Mouse (Mus musculus): ENCODE results near the gene Mycbp.
"Not testable (repeated sequence)": the region's sequence is repeated elsewhere in the genome, so short reads cannot be mapped to it uniquely, and the experiment has no call there.

Gene Mycbp

DNA sequence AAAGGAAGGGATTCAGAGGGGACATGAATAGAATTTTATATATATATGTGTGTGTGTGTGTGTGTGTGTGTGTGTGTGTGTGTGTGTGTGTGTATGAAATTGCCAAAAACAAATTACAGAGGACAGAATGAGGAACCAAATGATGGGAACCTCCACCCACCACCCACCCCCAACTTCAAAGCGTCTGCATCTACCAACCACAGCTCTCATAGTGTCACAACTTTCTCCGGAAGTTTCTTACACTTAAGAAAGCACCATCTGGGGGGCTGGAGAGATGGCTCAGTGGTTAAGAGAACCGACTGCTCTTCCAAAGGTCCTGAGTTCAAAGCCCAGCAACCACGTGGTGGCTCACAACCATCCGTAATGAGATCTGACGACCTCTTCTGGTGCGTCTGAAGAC is 36.2 kb downstream of the Mycbp start:
- DNase-seq (ENCODE audit: low spot score): not testable (repeated sequence)

DNA sequence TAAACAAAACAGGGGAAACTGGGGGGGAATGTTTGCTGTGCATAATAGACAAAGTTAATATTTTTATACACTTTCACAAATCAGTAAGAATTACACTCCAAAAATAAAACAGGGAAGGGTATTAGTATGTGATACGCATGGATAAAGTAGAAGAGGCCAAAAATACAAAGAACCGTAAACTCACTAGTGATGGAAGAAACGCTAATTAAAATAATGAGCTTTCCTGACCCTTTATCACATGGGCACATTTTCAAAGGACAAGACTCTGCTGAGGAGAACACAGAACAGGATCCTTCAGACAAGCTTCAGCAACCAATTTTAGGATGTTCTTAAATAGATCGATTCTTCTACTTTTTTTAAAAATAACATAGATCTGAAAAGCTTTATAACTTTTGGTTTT is 42.1 kb downstream of the Mycbp start:
- DNase-seq (ENCODE audit: low spot score): no peak

DNA sequence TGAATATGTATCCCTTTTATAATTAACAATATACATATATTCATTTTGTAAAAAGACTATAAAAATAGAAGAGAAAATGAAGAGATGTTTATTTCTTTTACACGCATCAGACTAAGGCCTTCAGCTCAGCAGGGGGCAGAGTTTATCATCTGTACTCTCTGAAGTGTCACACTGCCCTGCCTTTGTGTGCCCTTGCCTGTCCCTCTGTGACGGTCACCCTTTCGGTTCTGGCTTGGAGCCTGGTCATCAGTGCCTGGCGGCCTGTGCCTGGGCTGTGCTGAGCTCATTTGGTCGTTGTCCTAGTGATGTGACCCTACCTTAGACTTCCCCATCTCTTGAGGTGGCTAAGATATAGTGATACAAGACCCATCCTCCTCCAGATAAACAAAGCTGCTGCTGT is 42.5 kb downstream of the Mycbp start:
- no peak for DNase-seq (ENCODE audit: low spot score)

DNA sequence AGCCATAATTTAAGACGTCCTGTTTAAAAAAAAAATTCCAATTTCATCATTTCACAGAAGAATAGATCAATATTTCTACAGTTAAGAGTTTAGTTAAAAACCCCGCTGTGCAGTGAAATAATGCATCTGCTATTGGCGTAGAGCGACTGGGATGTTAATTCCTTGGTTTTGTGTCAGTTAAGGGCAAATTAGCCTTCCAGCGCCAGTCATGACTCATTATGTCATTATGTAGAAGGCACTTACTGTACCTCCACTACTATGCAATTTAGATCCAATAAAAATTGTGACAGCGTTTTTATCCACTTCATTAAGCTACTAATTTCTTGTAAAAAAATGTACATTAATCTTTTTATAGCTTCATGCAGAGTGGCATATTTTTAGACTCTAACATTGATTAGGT is 44.3 kb downstream of the Mycbp start:
- no peak for DNase-seq (ENCODE audit: low spot score)

DNA sequence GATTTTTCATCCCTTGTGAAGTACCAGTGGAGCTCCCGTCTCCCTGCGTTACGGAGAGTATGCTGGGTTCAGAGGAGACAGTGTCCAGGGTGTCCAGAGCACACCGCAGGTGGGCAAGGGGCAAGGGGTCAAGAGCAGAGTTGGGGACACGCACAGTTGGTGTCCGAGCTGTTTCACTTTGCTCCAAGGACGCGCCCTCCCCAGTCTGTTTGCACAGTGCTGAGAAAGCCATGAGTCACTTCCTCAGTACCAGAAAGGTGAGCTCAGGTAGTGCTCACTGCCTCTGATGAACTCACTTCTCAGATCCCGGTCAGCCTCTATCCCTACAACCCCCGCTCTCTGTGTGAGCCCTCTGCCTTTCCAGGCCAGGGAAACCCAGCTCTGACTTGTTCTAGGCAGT is 45.0 kb downstream of the Mycbp start:
- DNase-seq (ENCODE audit: low spot score): no peak

DNA sequence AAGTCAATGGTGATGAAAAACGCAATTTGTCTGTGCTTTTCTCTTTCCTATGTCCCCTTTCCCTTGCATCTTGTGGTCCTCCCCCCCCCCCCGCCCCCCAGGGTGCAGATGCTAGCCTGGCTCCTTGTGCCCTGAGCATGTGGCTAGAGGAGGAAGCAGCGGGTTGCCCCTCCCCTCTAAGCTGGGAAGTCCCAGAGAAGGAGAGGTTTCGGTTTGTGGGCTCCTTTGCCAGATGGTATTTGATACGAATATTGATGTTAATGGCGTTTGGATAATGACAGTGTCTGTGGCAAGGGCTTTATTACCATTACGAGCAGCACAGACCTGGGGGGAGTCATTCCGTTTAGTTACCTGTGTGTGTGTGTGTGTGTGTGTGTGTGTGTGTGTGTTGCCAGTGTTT is 47.4 kb downstream of the Mycbp start:
- no peak for DNase-seq (ENCODE audit: low spot score)

DNA sequence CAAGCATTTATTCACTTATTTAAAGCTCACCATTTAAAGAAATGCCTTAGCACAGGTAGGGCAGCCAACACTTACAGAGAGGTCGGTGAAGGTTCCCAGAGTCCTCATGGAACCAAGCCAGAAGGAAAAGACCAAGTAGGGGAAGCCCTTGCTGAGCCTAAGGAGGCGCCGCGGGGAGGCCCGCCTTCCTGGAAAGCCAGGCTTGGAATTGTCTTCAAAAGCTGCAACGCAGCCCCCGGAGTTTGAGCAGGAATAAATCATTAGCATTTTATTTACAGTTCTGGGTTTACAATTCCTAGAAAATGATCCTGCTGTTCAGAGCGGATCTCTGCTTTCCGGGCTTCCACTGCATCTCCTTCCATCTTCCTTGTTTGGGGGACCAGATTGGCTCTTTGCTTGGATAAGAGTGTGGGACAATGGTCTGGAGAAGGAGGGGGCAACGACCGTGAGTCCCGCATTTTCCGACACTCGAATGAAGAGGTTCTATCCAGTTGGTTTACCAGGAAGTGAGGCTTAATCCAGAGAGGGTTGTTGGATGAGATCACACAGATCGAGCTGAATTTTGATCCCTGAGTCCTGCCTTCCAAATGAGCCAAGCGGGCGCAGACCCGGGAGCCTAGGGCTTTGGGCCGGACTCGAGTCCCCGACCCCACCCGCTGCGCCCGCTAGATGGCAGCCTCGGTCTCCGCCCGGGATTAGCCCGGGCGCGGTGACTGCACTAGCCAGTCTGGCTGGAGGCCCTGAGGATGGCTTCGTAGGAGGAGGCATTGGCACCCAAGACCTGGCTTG is 52.3 kb downstream of the Mycbp start:
- DNase-seq (ENCODE audit: low spot score): peak; percentile 60

DNA sequence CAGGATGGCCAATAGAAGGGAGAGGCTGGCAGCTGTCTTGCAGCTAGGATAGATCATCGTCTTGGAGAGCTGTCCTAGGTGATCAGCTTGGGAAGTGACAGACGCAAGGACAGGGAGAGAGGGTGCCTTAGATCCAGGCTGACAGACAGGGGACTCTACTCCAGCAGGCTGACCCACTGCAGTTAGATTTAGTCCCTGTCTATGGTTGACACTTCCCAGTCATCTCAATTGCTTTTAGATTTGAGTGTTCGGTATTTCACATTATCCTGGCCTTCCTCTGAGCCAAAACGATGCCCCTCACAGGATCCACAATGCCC is 52.8 kb downstream of the Mycbp start:
- DNase-seq (ENCODE audit: low spot score): no peak

DNA sequence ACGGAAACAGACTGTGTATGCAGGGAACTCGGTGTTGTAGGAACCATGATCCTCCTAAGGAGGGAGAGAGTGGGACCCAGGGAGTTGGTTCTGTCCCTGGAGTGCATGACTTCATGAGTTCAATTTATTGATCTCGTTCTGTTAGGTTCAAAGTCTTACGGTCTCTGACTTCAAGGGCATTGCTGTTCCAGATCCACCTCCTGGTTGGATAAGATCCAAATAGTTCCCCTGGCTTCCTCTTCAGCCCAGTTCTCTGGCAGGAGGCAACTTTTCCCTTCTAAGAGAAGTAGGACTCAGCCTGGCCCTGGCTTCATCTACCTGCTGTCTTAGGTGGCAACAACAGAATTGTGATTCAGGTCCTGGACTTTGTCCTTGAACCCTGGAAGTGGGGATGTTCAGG is 53.3 kb downstream of the Mycbp start:
- no peak for DNase-seq (ENCODE audit: low spot score)

DNA sequence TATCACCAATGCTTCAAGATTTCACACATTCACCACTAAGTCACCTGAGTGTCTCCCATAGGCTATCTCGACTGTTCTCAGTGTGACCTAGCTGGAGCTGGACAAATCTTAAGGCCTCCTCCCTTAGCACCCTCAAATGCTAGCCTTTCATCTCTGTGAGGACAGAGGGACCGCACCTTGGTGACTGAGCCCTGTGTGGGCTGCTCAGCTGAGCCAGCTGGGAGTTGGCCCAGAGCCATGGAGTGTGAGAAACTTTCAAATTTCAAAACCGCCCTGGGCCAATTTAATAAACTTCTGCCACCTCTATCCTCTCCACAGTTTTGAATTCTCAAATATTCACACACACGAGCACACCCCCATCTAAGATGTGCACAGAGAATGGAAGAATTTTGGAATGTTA is 56.3 kb downstream of the Mycbp start:
- DNase-seq (ENCODE audit: low spot score): no peak

Data from MN1 (cell line).